Mouse (Mus musculus) forebrain, embryonic 11.5 days (tissue): ENCODE data around the gene Asb17. TPM values are rescaled to one million over a fixed set of nuclear protein-coding genes. Genes with fewer than 3 reads are reported as not detected.
A peak's percentile ranks its signal among the peaks of the same experiment; 100 is the strongest.

ENCODE experiments used
- ATAC-seq: fragments of 200-750 bp; cut with Nextera tagmentation; replicated peaks from 2 replicates; pipeline ENCODE4 v1.8.0; 2017; ENCODE audit warnings: moderate TSS enrichment; ENCODE audit not compliant: low FRiP score
- DNase-seq: peaks from one replicate; pipeline ENCODE4 v3.0.0-alpha.2; 2017; ENCODE audit warnings: low spot score
- H3K27ac ChIP-seq: fragments of 300-500 bp; sonication (generic); 2 replicates; pipeline ENCODE4 v1.5.1; 2014; ENCODE audit warnings: low read depth, low read length
- H3K27me3 ChIP-seq: fragments of 300-500 bp; sonication (generic); 2 replicates; pipeline ENCODE4 v1.6.1; 2014; ENCODE audit warnings: mild to moderate bottlenecking, low read length, mixed read lengths; ENCODE audit not compliant: control insufficient read depth, insufficient read depth
- H3K36me3 ChIP-seq: fragments of 300-500 bp; sonication (generic); 2 replicates; pipeline ENCODE4 v1.6.1; 2014; ENCODE audit warnings: mild to moderate bottlenecking, low read length, moderate library complexity, mixed read lengths; ENCODE audit not compliant: control insufficient read depth, insufficient read depth
- H3K4me1 ChIP-seq: fragments of 300-500 bp; sonication (generic); replicated peaks from 2 replicates; pipeline ENCODE4 v1.6.1; 2014; ENCODE audit warnings: low read length, mixed read lengths; ENCODE audit not compliant: control insufficient read depth, insufficient read depth
- H3K4me2 ChIP-seq: fragments of 300-500 bp; sonication (generic); 2 replicates; pipeline ENCODE4 v1.6.1; 2014; ENCODE audit warnings: low read depth, mild to moderate bottlenecking, low read length, moderate library complexity, mixed read lengths; ENCODE audit not compliant: severe bottlenecking
- H3K4me3 ChIP-seq: fragments of 300-500 bp; sonication (generic); 2 replicates; pipeline ENCODE4 v1.5.1; 2014; ENCODE audit warnings: low read depth, low read length
- H3K9ac ChIP-seq: fragments of 300-500 bp; sonication (generic); 2 replicates; pipeline ENCODE4 v1.6.1; 2014; ENCODE audit warnings: low read length
- H3K9me3 ChIP-seq: fragments of 300-500 bp; sonication (generic); 2 replicates; pipeline ENCODE4 v1.6.1; 2016; ENCODE audit warnings: low read length, mixed read lengths; ENCODE audit not compliant: control insufficient read depth
- WGBS: fragments of 180-500 bp; shearing (Covaris S2); extraction: QIAGEN DNeasy Blood & Tissue Kit; methylation state at CpG from one replicate; pipeline ENCODE4 v1.1.7; 2014; 5-methylcytosine and 5-hydroxymethylcytosine counted together
- polyA plus RNA-seq: library from polyadenylated mRNA; unstranded; fragments of >200 nt; fragmentation: Nextera tagmentation; extraction: Ambion mirVana; gene quantifications from 2 replicates; pipeline ENCODE4 v1.2.1, GENCODE M21; 2014

The Asb17 gene
- polyA plus RNA-seq, 1 experiment from 2014 or later, result 0.47 TPM

DNA sequence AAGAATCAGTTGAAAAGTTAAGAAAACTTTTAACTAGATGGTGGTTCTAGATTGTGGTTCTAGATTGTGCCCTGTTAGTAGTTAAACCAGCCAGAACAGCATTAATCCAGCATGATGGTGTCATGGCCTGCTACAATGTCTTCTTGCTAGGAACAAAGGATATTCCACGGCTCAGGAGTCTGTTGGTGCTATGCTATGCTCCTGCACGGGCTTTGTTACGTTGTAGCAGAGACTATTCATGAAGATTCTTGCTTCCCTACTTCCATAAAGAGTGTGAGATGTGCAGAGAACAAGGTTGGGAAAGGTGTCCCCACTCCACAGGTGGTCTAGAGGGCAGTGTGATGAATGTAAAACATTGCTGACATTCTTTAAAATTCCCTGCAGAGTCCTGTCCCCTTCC, 7.7 kb upstream of the Asb17 start:
- DNase-seq (no peak), ATAC-seq (no peak)
- Histone ChIP-seq H3K27me3 (no peaks in the 10 kb centered on the region), H3K36me3 (no peaks in the 10 kb centered on the region), H3K4me3 (no peak overlapping the region), H3K4me1 (no peaks in the 10 kb centered on the region), H3K4me2 (no peak overlapping the region), H3K27ac (no peak overlapping the region), H3K9me3 (no peaks in the 10 kb centered on the region), H3K9ac (no peak overlapping the region)
- WGBS, result 89% methylated on average over 3 of the region's 3 CpGs

GRCm38 (mm10) chr3:153837593-153837992, 6.4 kb upstream of the Asb17 start:
- H3K4me1 ChIP-seq, result no peaks in the 10 kb centered on the region
- no peak overlapping the region for H3K4me2 ChIP-seq
- H3K9ac ChIP-seq, result no peak overlapping the region
- H3K9me3 ChIP-seq, result no peaks in the 10 kb centered on the region
- no peaks in the 10 kb centered on the region for H3K27me3 ChIP-seq
- H3K36me3 ChIP-seq, result no peaks in the 10 kb centered on the region
- ATAC-seq (no peak), DNase-seq (no peak)
- no peak overlapping the region for H3K27ac ChIP-seq
- H3K4me3 ChIP-seq, result no peak overlapping the region
- WGBS, result 75% methylated on average over 4 of the region's 4 CpGs

DNA sequence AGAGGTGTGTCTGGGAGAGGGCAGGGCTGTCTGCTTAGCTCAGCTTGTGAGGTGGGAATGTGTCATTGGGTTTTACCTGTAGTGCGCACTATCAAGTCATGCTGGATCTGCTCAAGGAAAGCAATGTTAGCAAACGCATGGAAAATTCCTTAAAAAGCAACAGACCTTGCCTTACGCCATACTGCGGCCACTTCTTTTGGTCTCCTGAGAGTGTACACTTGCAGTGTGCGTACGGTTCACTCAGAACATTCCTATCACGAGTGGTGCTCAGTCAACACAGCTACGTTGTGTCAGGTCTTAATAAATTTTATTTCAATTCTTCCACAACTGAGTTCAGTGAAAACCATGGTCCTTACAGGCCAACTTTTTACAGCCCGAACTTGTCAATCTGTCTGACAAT, 748 bp downstream of the Asb17 start:
- WGBS, result 94% methylated on average over 9 of the region's 9 CpGs
- ATAC-seq (no peak), DNase-seq (no peak)
- Histone ChIP-seq H3K4me2 (no peak overlapping the region), H3K4me1 (no peaks in the 10 kb centered on the region), H3K27ac (no peak overlapping the region), H3K9me3 (no peaks in the 10 kb centered on the region), H3K27me3 (no peaks in the 10 kb centered on the region), H3K9ac (no peak overlapping the region), H3K4me3 (no peak overlapping the region), H3K36me3 (no peaks in the 10 kb centered on the region)

GRCm38 (mm10) chr3:153845500-153845899, 1.5 kb downstream of the Asb17 start:
- no peaks in the 10 kb centered on the region for H3K27me3 ChIP-seq
- no peaks in the 10 kb centered on the region for H3K36me3 ChIP-seq
- no peak overlapping the region for H3K9ac ChIP-seq
- H3K4me3 ChIP-seq, result no peak overlapping the region
- no peak overlapping the region for H3K27ac ChIP-seq
- no peaks in the 10 kb centered on the region for H3K9me3 ChIP-seq
- DNase-seq (no peak), ATAC-seq (no peak)
- no peak overlapping the region for H3K4me2 ChIP-seq
- 89% methylated on average over 2 of the region's 2 CpGs for WGBS
- no peaks in the 10 kb centered on the region for H3K4me1 ChIP-seq

DNA sequence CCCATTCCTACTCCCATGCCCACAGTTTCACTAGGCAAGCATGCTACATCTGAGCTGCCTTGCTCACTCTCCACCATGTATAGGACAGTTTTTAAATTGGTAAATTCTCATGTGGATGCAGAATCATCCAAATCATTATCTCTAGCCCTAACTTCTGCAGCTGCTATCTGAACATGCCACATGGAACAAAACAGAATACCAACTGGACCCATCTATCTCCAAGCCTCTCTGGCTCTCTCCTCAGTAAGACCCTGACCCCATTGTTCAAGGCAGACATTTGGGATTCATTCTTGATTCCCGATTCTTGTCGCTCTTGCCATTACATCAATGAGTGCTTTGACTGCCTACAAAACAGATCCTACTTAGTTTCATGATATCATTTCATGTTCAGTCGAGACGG, 2.1 kb downstream of the Asb17 start:
- no peak overlapping the region for H3K9ac ChIP-seq
- DNase-seq (no peak), ATAC-seq (no peak)
- no peaks in the 10 kb centered on the region for H3K4me1 ChIP-seq
- H3K9me3 ChIP-seq, result no peaks in the 10 kb centered on the region
- WGBS, result 91% methylated on average over 4 of the region's 4 CpGs
- no peak overlapping the region for H3K4me3 ChIP-seq
- H3K27ac ChIP-seq, result no peak overlapping the region
- no peaks in the 10 kb centered on the region for H3K36me3 ChIP-seq
- no peak overlapping the region for H3K4me2 ChIP-seq
- no peaks in the 10 kb centered on the region for H3K27me3 ChIP-seq

- H3K4me1 ChIP-seq, result no peaks in the 10 kb centered on the region
- 82% methylated on average over 7 of the region's 7 CpGs for WGBS
- H3K36me3 ChIP-seq, result no peaks in the 10 kb centered on the region
- no peak overlapping the region for H3K27ac ChIP-seq
- no peak overlapping the region for H3K4me2 ChIP-seq
- H3K27me3 ChIP-seq, result no peaks in the 10 kb centered on the region
- H3K9ac ChIP-seq, result no peak overlapping the region
- ATAC-seq (no peak), DNase-seq (no peak)
- H3K4me3 ChIP-seq, result no peak overlapping the region
- no peaks in the 10 kb centered on the region for H3K9me3 ChIP-seq
Measured at GRCm38 (mm10) chr3:153847207-153847733, 3.3 kb downstream of the Asb17 start.

GRCm38 (mm10) chr3:153849368-153850015, 5.5 kb downstream of the Asb17 start:
- Histone ChIP-seq H3K27ac (no peak overlapping the region), H3K4me1 (no peaks in the 10 kb centered on the region), H3K27me3 (no peaks in the 10 kb centered on the region), H3K9ac (no peak overlapping the region), H3K36me3 (no peaks in the 10 kb centered on the region), H3K4me3 (no peak overlapping the region), H3K9me3 (no peaks in the 10 kb centered on the region), H3K4me2 (no peak overlapping the region)
- peak; percentile 55 for ATAC-seq
- WGBS, result 6% methylated on average over 5 of the region's 5 CpGs
- no peak for DNase-seq

DNA sequence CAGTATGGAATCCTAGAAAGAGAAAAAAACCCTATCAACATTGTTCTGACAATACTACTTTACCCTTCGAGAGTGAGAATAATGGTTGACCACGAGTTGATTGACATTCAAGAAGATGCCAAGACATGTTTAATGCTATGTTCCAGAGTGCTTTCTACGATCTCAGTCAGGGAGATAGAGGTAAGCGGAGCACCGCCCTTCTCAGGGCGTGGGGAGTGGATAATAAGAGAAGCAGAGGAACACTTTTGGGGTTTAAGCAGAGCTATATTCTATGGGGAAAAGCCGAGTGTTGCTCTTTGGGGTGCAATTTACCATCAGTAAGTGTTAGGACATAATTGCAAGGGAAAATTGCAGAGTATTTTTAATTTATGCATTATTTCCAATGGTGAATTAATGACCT, 6.8 kb downstream of the Asb17 start:
- no peaks in the 10 kb centered on the region for H3K9me3 ChIP-seq
- H3K36me3 ChIP-seq, result no peaks in the 10 kb centered on the region
- DNase-seq (no peak), ATAC-seq (no peak)
- no peak overlapping the region for H3K9ac ChIP-seq
- H3K27me3 ChIP-seq, result no peaks in the 10 kb centered on the region
- H3K4me1 ChIP-seq, result no peaks in the 10 kb centered on the region
- no peak overlapping the region for H3K4me3 ChIP-seq
- H3K27ac ChIP-seq, result no peak overlapping the region
- 85% methylated on average over 7 of the region's 7 CpGs for WGBS
- H3K4me2 ChIP-seq, result no peak overlapping the region

DNA sequence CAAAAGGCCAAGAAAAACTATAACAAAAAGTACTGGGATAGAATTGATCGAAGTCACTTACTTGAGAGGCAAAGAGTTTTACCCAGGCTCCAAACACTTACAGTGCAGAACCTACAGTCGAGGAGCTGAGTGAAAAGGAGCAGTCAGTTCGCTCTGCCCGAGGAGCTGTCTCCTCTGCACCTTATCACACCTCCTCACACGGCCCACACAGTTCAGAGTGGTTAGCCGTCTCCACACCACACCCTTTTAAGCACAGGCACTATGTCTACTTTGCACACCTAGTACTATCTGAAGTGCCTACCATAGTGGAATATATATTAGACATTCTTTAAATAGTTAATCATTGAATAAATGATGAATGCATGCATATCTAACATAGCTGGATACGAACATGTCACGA, 8.3 kb downstream of the Asb17 start:
- Histone ChIP-seq H3K4me2 (no peak overlapping the region), H3K4me1 (no peaks in the 10 kb centered on the region), H3K27ac (no peak overlapping the region), H3K9ac (no peak overlapping the region), H3K4me3 (no peak overlapping the region), H3K27me3 (no peaks in the 10 kb centered on the region), H3K9me3 (no peaks in the 10 kb centered on the region), H3K36me3 (no peaks in the 10 kb centered on the region)
- DNase-seq (no peak), ATAC-seq (no peak)
- 84% methylated on average over 8 of the region's 8 CpGs for WGBS
